Mouse (Mus musculus) CH12.LX (cell line): ENCODE results near the gene Gm21981. TPM values are rescaled to one million over a fixed set of nuclear protein-coding genes. Genes with fewer than 3 reads are reported as not detected.

ENCODE experiments used
- DNase-seq: peaks from one replicate; pipeline ENCODE4 v3.0.0-alpha.2; 2013; ENCODE audit errors: extremely low read depth
- H3K27ac ChIP-seq: 2 replicates; pipeline ENCODE4 v1.5.1; 2012; ENCODE audit warnings: low read depth, mild to moderate bottlenecking, control low read depth, moderate library complexity; ENCODE audit not compliant: insufficient read depth
- H3K27me3 ChIP-seq: replicated peaks from 2 replicates; pipeline ENCODE3; 2012; ENCODE audit warnings: inconsistent platforms
- H3K36me3 ChIP-seq, 2 experiments: replicated peaks in 1 of 2; 2 replicates each; pipeline versions ENCODE3 to v1.6.1; 2012; ENCODE audit warnings: inconsistent platforms in 1 of 2, low read length in 1 of 2, mild to moderate bottlenecking in 1 of 2, mixed read lengths in 1 of 2, moderate library complexity in 1 of 2; ENCODE audit not compliant: control insufficient read depth in 1 of 2, insufficient read depth in 1 of 2
- H3K4me1 ChIP-seq, 2 experiments: 2 replicates each; pipeline ENCODE4 v1.6.1; 2012; ENCODE audit warnings: inconsistent platforms in 1 of 2, moderate library complexity in 1 of 2; ENCODE audit not compliant: insufficient read depth in 2 of 2, control insufficient read depth in 1 of 2
- H3K4me2 ChIP-seq: 2 replicates; pipeline ENCODE4 v1.6.1; 2012; ENCODE audit warnings: low read depth, mild to moderate bottlenecking, control low read depth; ENCODE audit not compliant: poor library complexity, insufficient read depth, severe bottlenecking
- H3K4me3 ChIP-seq, 3 experiments: fragments of 150-350 bp in 1 of 3; sonication (generic) in 1 of 3; replicated peaks in 1 of 3; 2 replicates each; pipeline versions ENCODE3 to v1.5.1; 2011 to 2012; ENCODE audit warnings: low read depth in 2 of 3, low read length in 2 of 3, mild to moderate bottlenecking in 2 of 3, moderate library complexity in 2 of 3, control low read depth in 1 of 3, improper control_type of control experiment in 1 of 3, inconsistent platforms in 1 of 3, mixed read lengths in 1 of 3; ENCODE audit not compliant: poor library complexity in 1 of 3
- H3K79me2 ChIP-seq: replicated peaks from 2 replicates; pipeline ENCODE4 v1.6.1; 2012; ENCODE audit warnings: mild to moderate bottlenecking, moderate library complexity; ENCODE audit not compliant: control insufficient read depth, poor library complexity, insufficient read depth, severe bottlenecking; ENCODE audit errors: extremely low read depth
- H3K9ac ChIP-seq: 2 replicates; pipeline ENCODE4 v1.6.1; 2012; ENCODE audit warnings: low read depth, mild to moderate bottlenecking, control low read depth, moderate library complexity; ENCODE audit not compliant: insufficient read depth
- H3K9me3 ChIP-seq: replicated peaks from 2 replicates; pipeline ENCODE3; 2012; ENCODE audit warnings: low read length, inconsistent platforms, mixed read lengths
- BHLHE40 ChIP-seq: IDR thresholded peaks from 2 replicates; pipeline ENCODE4 v1.6.1; 2011; ENCODE audit warnings: mild to moderate bottlenecking, low read depth, low read length, improper control_type of control experiment
- CHD1 ChIP-seq: IDR thresholded peaks from 2 replicates; pipeline ENCODE4 v1.6.1; 2012; ENCODE audit warnings: low read depth, low read length, improper control_type of control experiment, inconsistent platforms
- CHD2 ChIP-seq: IDR thresholded peaks from 2 replicates; pipeline ENCODE4 v1.6.1; 2011; ENCODE audit warnings: low read length, improper control_type of control experiment
- CTCF ChIP-seq, 2 experiments: IDR thresholded peaks in 1 of 2; conservative IDR thresholded peaks in 1 of 2; 2 replicates each; pipeline ENCODE4 v1.5.1; 2011 to 2012; ENCODE audit warnings: low read depth in 2 of 2, low read length in 2 of 2, improper control_type of control experiment in 1 of 2, inconsistent platforms in 1 of 2, mild to moderate bottlenecking in 1 of 2, moderate library complexity in 1 of 2
- E2F4 ChIP-seq: IDR thresholded peaks from 2 replicates; pipeline ENCODE4 v1.6.1; 2011; ENCODE audit warnings: low read depth, low read length, improper control_type of control experiment; ENCODE audit not compliant: insufficient replicate concordance
- ELF1 ChIP-seq: IDR thresholded peaks from 2 replicates; pipeline ENCODE4 v1.6.1; 2014; ENCODE audit warnings: low read depth, mild to moderate bottlenecking, inconsistent platforms, low read length, improper control_type of control experiment
- EP300 ChIP-seq: IDR thresholded peaks from 2 replicates; pipeline ENCODE4 v1.6.1; 2011; ENCODE audit warnings: low read length, improper control_type of control experiment
- GABPA ChIP-seq: IDR thresholded peaks from 2 replicates; pipeline ENCODE4 v1.6.1; 2012; ENCODE audit warnings: low read depth, low read length, improper control_type of control experiment, inconsistent platforms; ENCODE audit not compliant: insufficient replicate concordance
- HCFC1 ChIP-seq: IDR thresholded peaks from 2 replicates; pipeline ENCODE4 v1.6.1; 2012; ENCODE audit warnings: low read depth, mild to moderate bottlenecking, inconsistent platforms, low read length, improper control_type of control experiment
- JUN ChIP-seq: IDR thresholded peaks from 2 replicates; pipeline ENCODE4 v1.6.1; 2011; ENCODE audit warnings: low read depth, mild to moderate bottlenecking, low read length, improper control_type of control experiment, moderate library complexity; ENCODE audit not compliant: insufficient read depth
- KAT2A ChIP-seq: IDR thresholded peaks from 2 replicates; pipeline ENCODE4 v1.6.1; 2012; ENCODE audit warnings: low read length, improper control_type of control experiment, inconsistent platforms; ENCODE audit not compliant: insufficient replicate concordance
- MAFK ChIP-seq: IDR thresholded peaks from 2 replicates; pipeline ENCODE4 v1.6.1; 2011; ENCODE audit warnings: low read length, improper control_type of control experiment; ENCODE audit not compliant: insufficient replicate concordance
- MAZ ChIP-seq: IDR thresholded peaks from 2 replicates; pipeline ENCODE4 v1.6.1; 2012; ENCODE audit warnings: low read depth, mild to moderate bottlenecking, inconsistent platforms, low read length, improper control_type of control experiment, moderate library complexity
- MEF2A ChIP-seq: IDR thresholded peaks from 2 replicates; pipeline ENCODE4 v1.6.1; 2014; ENCODE audit warnings: low read depth, mild to moderate bottlenecking, inconsistent platforms, low read length, improper control_type of control experiment, borderline replicate concordance
- MYC ChIP-seq: IDR thresholded peaks from 2 replicates; pipeline ENCODE4 v1.6.1; 2011; ENCODE audit warnings: low read depth, mild to moderate bottlenecking, improper control_type of control experiment, low read length
- NRF1 ChIP-seq: IDR thresholded peaks from 2 replicates; pipeline ENCODE4 v1.6.1; 2014; ENCODE audit warnings: low read depth, mild to moderate bottlenecking, inconsistent platforms, low read length, improper control_type of control experiment, moderate library complexity
- PAX5 ChIP-seq: IDR thresholded peaks from 2 replicates; pipeline ENCODE4 v1.6.1; 2012; ENCODE audit warnings: low read length, inconsistent platforms, mixed read lengths
- POLR2AphosphoS2 ChIP-seq: IDR thresholded peaks from 2 replicates; pipeline ENCODE4 v1.6.1; 2011; ENCODE audit warnings: low read depth, low read length, improper control_type of control experiment
- RAD21 ChIP-seq: IDR thresholded peaks from 2 replicates; pipeline ENCODE4 v1.6.1; 2011; ENCODE audit warnings: low read depth, mild to moderate bottlenecking, low read length, improper control_type of control experiment, moderate library complexity
- RCOR1 ChIP-seq: conservative IDR thresholded peaks from 2 replicates; pipeline ENCODE4 v1.6.1; 2012; ENCODE audit warnings: low read depth, mild to moderate bottlenecking, inconsistent platforms, low read length, improper control_type of control experiment
- SMC3 ChIP-seq: IDR thresholded peaks from 2 replicates; pipeline ENCODE4 v1.6.1; 2011; ENCODE audit warnings: low read depth, low read length, improper control_type of control experiment
- TBP ChIP-seq: conservative IDR thresholded peaks from 2 replicates; pipeline ENCODE4 v1.6.1; 2011; ENCODE audit warnings: low read depth, low read length, improper control_type of control experiment
- TCF12 ChIP-seq: IDR thresholded peaks from 2 replicates; pipeline ENCODE4 v1.6.1; 2014; ENCODE audit warnings: low read depth, mild to moderate bottlenecking, inconsistent platforms, low read length, improper control_type of control experiment
- UBTF ChIP-seq: IDR thresholded peaks from 2 replicates; pipeline ENCODE4 v1.6.1; 2012; ENCODE audit warnings: low read depth, mild to moderate bottlenecking, inconsistent platforms, low read length, improper control_type of control experiment, moderate library complexity
- ZC3H11A ChIP-seq: IDR thresholded peaks from 2 replicates; pipeline ENCODE4 v1.6.1; 2012; ENCODE audit warnings: low read depth, mild to moderate bottlenecking, inconsistent platforms, low read length, improper control_type of control experiment
- ZKSCAN1 ChIP-seq: IDR thresholded peaks from 2 replicates; pipeline ENCODE4 v1.6.1; 2012; ENCODE audit warnings: low read depth, inconsistent platforms, low read length, improper control_type of control experiment, borderline replicate concordance
- ZMIZ1 ChIP-seq: IDR thresholded peaks from 2 replicates; pipeline ENCODE4 v1.6.1; 2012; ENCODE audit warnings: low read depth, mild to moderate bottlenecking, inconsistent platforms, low read length, improper control_type of control experiment
- dilution Hi-C: fragments of 300-500 bp; cut with MboI; formaldehyde crosslinking; loops from 2 replicates; pipeline ENCODE4 v1.14.3; 2020; ENCODE audit warnings: low sequenced_read_pairs; ENCODE audit not compliant: extremely low pct_unique_long_range_greater_than_20kb, extremely low pct_ligation_motif_present
- in situ Hi-C: fragments of 300-500 bp; cut with MboI; formaldehyde crosslinking; loops from 3 replicates; pipeline ENCODE4 v1.14.3; 2019; ENCODE audit warnings: low sequenced_read_pairs, low pct_ligation_motif_present, low pct_unique_long_range_greater_than_20kb, mixed read lengths
- polyA plus RNA-seq: library from polyadenylated mRNA; unstranded; fragments of >175 nt; gene quantifications from 2 replicates; pipeline ENCODE4 v1.2.1, GENCODE M21; 2012; ENCODE audit warnings: low read depth; ENCODE audit not compliant: insufficient read length
- total RNA-seq, 2 experiments: library from RNA; depleted of rRNA; stranded (reverse); fragments of 300-350 nt in 1 of 2; fragments of >200 nt in 1 of 2; gene quantifications; 2 replicates each; pipeline ENCODE4 v1.2.3; 2012 to 2014

Gene Gm21981
- total and polyA plus RNA-seq, 3 experiments, result 0.11 to 0.59 TPM; not detected in 1

- in situ Hi-C loops (no loop called here), dilution Hi-C loops (no loop called here)
- no peaks in the 10 kb centered on the region for H3K9me3 ChIP-seq
- H3K9ac ChIP-seq, result no peak overlapping the region
- H3K27ac ChIP-seq, result no peak overlapping the region
- H3K4me1 ChIP-seq, result no peaks in the 10 kb centered on the region
- H3K4me3 ChIP-seq, result no peak overlapping the region
- H3K27me3 ChIP-seq, result peaks cover 19% of the 10 kb centered on the region
- H3K79me2 ChIP-seq, result no peaks in the 10 kb centered on the region
- H3K4me2 ChIP-seq, result no peak overlapping the region
- no peak for DNase-seq
- TF ChIP-seq SMC3 (peak; percentile 21), ZKSCAN1 (no peak), MYC (no peak), BHLHE40 (no peak), EP300 (no peak), HCFC1 (no peak), TCF12 (no peak), POLR2AphosphoS2 (no peak), RCOR1 (no peak), ZC3H11A (no peak), CTCF (conservative IDR thresholded peaks at IDR 0.05 in 1 of 2, IDR thresholded peaks at IDR 0.05 in 1 of 2; ENCODE audit: low read depth in 2 of 2, low read length in 2 of 2) (peak in 1 of 2 experiments; percentile 39; a peak in 2 of 4 replicates), PAX5 (no peak), KAT2A (no peak)
- peaks cover 2 to 11% of the 10 kb centered on the region in 2 experiments for H3K36me3 ChIP-seq
Measured at GRCm38 (mm10) chr17:47704692-47705091, 10.4 kb upstream of the Gm21981 start.

GRCm38 (mm10) chr17:47703556-47703955 is 9.3 kb upstream of the Gm21981 start:
- Histone ChIP-seq H3K4me2 (no peak overlapping the region), H3K4me3 (no peak overlapping the region), H3K9me3 (no peaks in the 10 kb centered on the region), H3K36me3 (peaks cover 2 to 15% of the 10 kb centered on the region in 2 experiments)
- DNase-seq, result no peak
- dilution Hi-C loops, result no loop called here
- TF ChIP-seq MEF2A (no peak), JUN (no peak), ZKSCAN1 (no peak), CHD2 (no peak), HCFC1 (no peak), NRF1 (no peak), GABPA (no peak), SMC3 (no peak), MYC (no peak), UBTF (no peak), MAZ (no peak), ELF1 (no peak), E2F4 (no peak), RAD21 (no peak), ZC3H11A (no peak), MAFK (no peak), EP300 (no peak), TBP (no peak), ZMIZ1 (no peak), CHD1 (no peak)
- TF ChIP-seq, all 38 proteins: peak for 0
- in situ Hi-C loops, result no loop called here
- peaks cover 17% of the 10 kb centered on the region for H3K27me3 ChIP-seq
- no peak overlapping the region for H3K9ac ChIP-seq
- no peaks in the 10 kb centered on the region for H3K4me1 ChIP-seq
- H3K27ac ChIP-seq, result no peak overlapping the region
- no peaks in the 10 kb centered on the region for H3K79me2 ChIP-seq
